23 mouse cellular contexts compared by ENCODE assay signal in the genomic region with DNA sequence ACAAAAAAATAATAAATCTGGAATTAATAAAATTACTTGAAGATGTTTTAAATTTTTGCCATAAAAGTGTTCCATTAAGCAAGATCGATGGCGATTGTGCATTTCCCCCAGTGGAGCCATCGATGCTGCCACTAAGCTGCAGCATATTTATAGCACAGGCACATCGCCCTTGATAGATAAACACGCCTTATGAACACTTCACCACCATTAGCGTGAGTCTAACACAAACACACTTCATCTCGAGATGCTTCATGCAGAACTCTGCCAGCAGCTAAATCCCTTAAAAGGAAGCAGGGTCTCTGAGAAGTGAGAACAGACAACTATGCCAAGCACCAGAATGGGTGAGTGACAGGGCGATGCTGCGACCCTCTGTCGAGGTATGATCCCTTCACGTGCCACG.
DNase-seq lines count a peak whose midpoint lies in the region; ATAC-seq and TF ChIP-seq lines count a peak whose summit lies in the region.
"Had no signal": no experiment of that assay in that cellular context is flagged by ENCODE, and none has a peak within 500 bp of the region (broad histone marks: within the 10 kb centered on the region; RNA-seq: fewer than 3 reads in every experiment).

No protein-coding gene starts in this region.

- H3K9ac ChIP-seq in forebrain, postnatal 0 days: no peak overlapping the region
- H3K9ac ChIP-seq in forebrain, embryonic 12.5 days: no peak overlapping the region
- H3K9ac ChIP-seq in heart, embryonic 13.5 days: 0 out of 2 replicates have a peak overlapping the region, but pooled peaks have one; percentile 8
- no peak overlapping the region for H3K9ac ChIP-seq in heart, postnatal 0 days (replicated peaks; ENCODE audit: low read depth, low read length)
- H3K9ac ChIP-seq: intestine, embryonic 15.5 days; limb, embryonic 12.5 days; liver, postnatal 0 days; midbrain, embryonic 15.5 days; stomach, embryonic 15.5 days had no signal

- WGBS in forebrain, postnatal 0 days: 61% methylated on average over 12 of the region's 12 CpGs
- WGBS in forebrain, embryonic 12.5 days: 87% methylated on average over 12 of the region's 12 CpGs
- 38% methylated on average over 12 of the region's 12 CpGs for WGBS in heart, embryonic 13.5 days
- WGBS in heart, postnatal 0 days: 23% methylated on average over 12 of the region's 12 CpGs

- peak overlapping the region; percentile 36; the same call in 1 of the 2 replicates for H3K27ac ChIP-seq in forebrain, postnatal 0 days (ENCODE audit: low read depth, low read length)
- H3K27ac ChIP-seq in forebrain, embryonic 12.5 days: no peak overlapping the region
- peak overlapping the region; percentile 64 for H3K27ac ChIP-seq in heart, embryonic 13.5 days (replicated peaks)
- H3K27ac ChIP-seq in heart, postnatal 0 days (ENCODE audit: low read depth): peak overlapping the region; percentile 70; the same call in 1 of the 2 replicates
- H3K27ac ChIP-seq: hindbrain, embryonic 10.5 days; intestine, embryonic 15.5 days; limb, embryonic 12.5 days; macrophage; midbrain, embryonic 15.5 days; stomach, embryonic 15.5 days had no signal

- TF ChIP-seq EP300 in heart, postnatal 0 days (IDR thresholded peaks at IDR 0.05; ENCODE audit: low read depth): no peak

- DNase-seq in forebrain, postnatal 0 days: no peak
- DNase-seq in heart, adult 11 months: no peak
- peak; percentile 9 for DNase-seq in lung, postnatal 25 days (ENCODE audit: low spot score)
- no peak for DNase-seq in lung, postnatal 10 days
- peak; percentile 46 for DNase-seq in heart, postnatal 0 days (ENCODE audit: low spot score)
- DNase-seq: adrenal gland, postnatal 36 days; cerebellum, adult 11 months; cerebellum, adult 9-11 months; gastrocnemius, postnatal 25 days; kidney, postnatal 10 days; liver, postnatal 0 days; thymus, postnatal 25 days had no signal

- H3K36me3 ChIP-seq in forebrain, postnatal 0 days (ENCODE audit: insufficient read depth): no peaks in the 10 kb centered on the region
- no peaks in the 10 kb centered on the region for H3K36me3 ChIP-seq in forebrain, embryonic 12.5 days (replicated peaks)
- no peaks in the 10 kb centered on the region for H3K36me3 ChIP-seq in heart, embryonic 13.5 days
- H3K36me3 ChIP-seq in heart, postnatal 0 days (replicated peaks; ENCODE audit: control insufficient read depth, insufficient read depth, low read length): peaks cover 6% of the 10 kb centered on the region
- H3K36me3 ChIP-seq: hindbrain, embryonic 10.5 days; intestine, embryonic 15.5 days; limb, embryonic 12.5 days; midbrain, embryonic 15.5 days; stomach, embryonic 15.5 days had no signal

- H3K4me3 ChIP-seq in forebrain, postnatal 0 days (ENCODE audit: low read depth, low read length): no peak overlapping the region
- H3K4me3 ChIP-seq in forebrain, embryonic 12.5 days (replicated peaks): no peak overlapping the region
- no peak overlapping the region for H3K4me3 ChIP-seq in heart, embryonic 13.5 days
- no peak overlapping the region for H3K4me3 ChIP-seq in heart, postnatal 0 days (ENCODE audit: low read depth, low read length)
- H3K4me3 ChIP-seq: hindbrain, embryonic 10.5 days; intestine, embryonic 15.5 days; limb, embryonic 12.5 days; midbrain, embryonic 15.5 days; myocyte; stomach, embryonic 15.5 days had no signal

- peaks cover 16% of the 10 kb centered on the region for H3K4me1 ChIP-seq in forebrain, postnatal 0 days (ENCODE audit: insufficient read depth)
- H3K4me1 ChIP-seq in forebrain, embryonic 12.5 days: no peaks in the 10 kb centered on the region
- peaks cover 31% of the 10 kb centered on the region for H3K4me1 ChIP-seq in heart, embryonic 13.5 days
- H3K4me1 ChIP-seq in heart, postnatal 0 days (ENCODE audit: control insufficient read depth, insufficient read depth): peaks cover 12% of the 10 kb centered on the region; the same call in 1 of the 2 replicates
- H3K4me1 ChIP-seq: intestine, embryonic 15.5 days; limb, embryonic 12.5 days; midbrain, embryonic 15.5 days had no signal

- no peaks in the 10 kb centered on the region for H3K9me3 ChIP-seq in forebrain, postnatal 0 days (ENCODE audit: low read length)
- no peaks in the 10 kb centered on the region for H3K9me3 ChIP-seq in forebrain, embryonic 12.5 days
- no peaks in the 10 kb centered on the region for H3K9me3 ChIP-seq in heart, embryonic 13.5 days
- H3K9me3 ChIP-seq in heart, postnatal 0 days (replicated peaks; ENCODE audit: control insufficient read depth, low read length): no peaks in the 10 kb centered on the region
- H3K9me3 ChIP-seq: hindbrain, embryonic 10.5 days; intestine, embryonic 15.5 days; limb, embryonic 12.5 days; midbrain, embryonic 15.5 days; stomach, embryonic 15.5 days had no signal

- no peak for TF ChIP-seq CTCF in forebrain, postnatal 0 days (IDR thresholded peaks at IDR 0.05; ENCODE audit: low read depth)
- TF ChIP-seq CTCF in heart, postnatal 0 days (IDR thresholded peaks at IDR 0.05; ENCODE audit: low read depth): no peak

- H3K4me2 ChIP-seq in forebrain, postnatal 0 days (ENCODE audit: low read depth): no peak overlapping the region
- no peak overlapping the region for H3K4me2 ChIP-seq in forebrain, embryonic 12.5 days
- peak overlapping the region; percentile 43 for H3K4me2 ChIP-seq in heart, embryonic 13.5 days
- H3K4me2 ChIP-seq in heart, postnatal 0 days (ENCODE audit: low read depth, low read length): peak overlapping the region; percentile 10
- H3K4me2 ChIP-seq: intestine, embryonic 15.5 days; limb, embryonic 12.5 days; liver, embryonic 11.5 days; midbrain, embryonic 15.5 days; stomach, embryonic 15.5 days had no signal

- ATAC-seq in forebrain, postnatal 0 days: peak; percentile 24
- no peak for ATAC-seq in forebrain, embryonic 12.5 days (ENCODE audit: low FRiP score)
- ATAC-seq in heart, embryonic 13.5 days (ENCODE audit: extremely low read depth, insufficient number of reproducible peaks, low FRiP score, low TSS enrichment): no peak
- ATAC-seq in heart, postnatal 0 days (ENCODE audit: insufficient read depth, low read depth): peak; percentile 58
- ATAC-seq: hindbrain, embryonic 16.5 days; intestine, embryonic 15.5 days; liver, postnatal 0 days; midbrain, embryonic 15.5 days had no signal

- H3K27me3 ChIP-seq in forebrain, postnatal 0 days (ENCODE audit: insufficient read depth, low read length): no peaks in the 10 kb centered on the region
- H3K27me3 ChIP-seq in forebrain, embryonic 12.5 days: no peaks in the 10 kb centered on the region
- H3K27me3 ChIP-seq in heart, embryonic 13.5 days (replicated peaks): no peaks in the 10 kb centered on the region
- H3K27me3 ChIP-seq in heart, postnatal 0 days (ENCODE audit: control insufficient read depth, insufficient read depth, low read length): no peaks in the 10 kb centered on the region
- H3K27me3 ChIP-seq: intestine, embryonic 15.5 days; midbrain, embryonic 15.5 days; stomach, embryonic 15.5 days had no signal

Comparison
In these comparisons a context has a peak if more than half of its experiments do, and no peak if none do; other contexts are left out.
1. ATAC-seq: peak in forebrain, postnatal 0 days (single experiment) and heart, postnatal 0 days (single experiment); none in forebrain, embryonic 12.5 days (single experiment) and heart, embryonic 13.5 days (single experiment).
2. DNase-seq: peak in lung, postnatal 25 days (single experiment) and heart, postnatal 0 days (single experiment); none in forebrain, postnatal 0 days (single experiment), heart, adult 11 months (single experiment) and lung, postnatal 10 days (single experiment).
3. H3K4me2 ChIP-seq: peak in heart, embryonic 13.5 days (single experiment) and heart, postnatal 0 days (single experiment); none in forebrain, postnatal 0 days (single experiment) and forebrain, embryonic 12.5 days (single experiment).